Mouse (Mus musculus) embryonic facial prominence, embryonic 14.5 days (tissue): Measurements from ENCODE around the gene Kcnab1. TPM values are rescaled to one million over a fixed set of nuclear protein-coding genes. Genes with fewer than 3 reads are reported as not detected.

Experiments used
- ATAC-seq: fragments of 200-750 bp; cut with Nextera tagmentation; 2 replicates; pipeline ENCODE4 v1.8.0; 2017; ENCODE audit warnings: low read depth, moderate number of reproducible peaks, moderate TSS enrichment
- DNase-seq: peaks from one replicate; pipeline ENCODE4 v3.0.0-alpha.2; 2015; ENCODE audit warnings: low spot score
- H3K27ac ChIP-seq: fragments of 300-500 bp; sonication (generic); replicated peaks from 2 replicates; pipeline ENCODE4 v1.5.1; 2014; ENCODE audit warnings: low read depth, mild to moderate bottlenecking, low read length, moderate library complexity
- H3K27me3 ChIP-seq: fragments of 300-500 bp; sonication (generic); replicated peaks from 2 replicates; pipeline ENCODE4 v1.6.1; 2014; ENCODE audit warnings: low read length; ENCODE audit not compliant: control insufficient read depth, insufficient read depth
- H3K36me3 ChIP-seq: fragments of 300-500 bp; sonication (generic); 2 replicates; pipeline ENCODE4 v1.6.1; 2014; ENCODE audit warnings: low read length, mixed read lengths; ENCODE audit not compliant: control insufficient read depth, insufficient read depth
- H3K4me1 ChIP-seq: fragments of 300-500 bp; sonication (generic); 2 replicates; pipeline ENCODE4 v1.6.1; 2014; ENCODE audit warnings: antibody characterized with exemption, low read length; ENCODE audit not compliant: control insufficient read depth, insufficient read depth
- H3K4me2 ChIP-seq: fragments of 300-500 bp; sonication (generic); 2 replicates; pipeline ENCODE4 v1.6.1; 2014; ENCODE audit warnings: low read depth, mild to moderate bottlenecking, low read length, moderate library complexity, mixed read lengths
- H3K4me3 ChIP-seq: fragments of 300-500 bp; sonication (generic); 2 replicates; pipeline ENCODE4 v1.5.1; 2014; ENCODE audit warnings: low read depth, mild to moderate bottlenecking, low read length
- H3K9ac ChIP-seq: fragments of 300-500 bp; sonication (generic); 2 replicates; pipeline ENCODE4 v1.6.1; 2014; ENCODE audit warnings: low read depth, mild to moderate bottlenecking, low read length, moderate library complexity, mixed read lengths
- H3K9me3 ChIP-seq: fragments of 300-500 bp; sonication (generic); 2 replicates; pipeline ENCODE4 v1.6.1; 2016; ENCODE audit warnings: low read length; ENCODE audit not compliant: control insufficient read depth
- WGBS: fragments of 180-500 bp; shearing (Covaris S2); extraction: QIAGEN DNeasy Blood & Tissue Kit; methylation state at CpG from one replicate; pipeline ENCODE4 v1.1.7; 2014; 5-methylcytosine and 5-hydroxymethylcytosine counted together
- polyA plus RNA-seq: library from polyadenylated mRNA; unstranded; fragments of >200 nt; fragmentation: Nextera tagmentation; extraction: Ambion mirVana; gene quantifications from 2 replicates; pipeline ENCODE4 v1.2.1, GENCODE M21; 2014

Kcnab1 gene
- polyA plus RNA-seq, 1 experiment from 2014 or later: 6.6 TPM

GRCm38 (mm10) chr3:65124975-65125374, 15.8 kb downstream of the Kcnab1 start:
- H3K4me3 ChIP-seq: no peak overlapping the region
- DNase-seq (peak; percentile 42), ATAC-seq (no peak)
- H3K4me2 ChIP-seq: no peak overlapping the region
- H3K9me3 ChIP-seq: no peaks in the 10 kb centered on the region
- WGBS: 59% methylated on average over 3 of the region's 3 CpGs
- H3K36me3 ChIP-seq: no peaks in the 10 kb centered on the region
- no peak overlapping the region for H3K9ac ChIP-seq
- H3K4me1 ChIP-seq: no peaks in the 10 kb centered on the region
- no peaks in the 10 kb centered on the region for H3K27me3 ChIP-seq
- H3K27ac ChIP-seq: no peak overlapping the region

GRCm38 (mm10) chr3:65129625-65130024, 20.4 kb downstream of the Kcnab1 start:
- Histone ChIP-seq H3K9ac (no peak overlapping the region), H3K36me3 (no peaks in the 10 kb centered on the region), H3K4me1 (no peaks in the 10 kb centered on the region; the same call in 1 of the 2 replicates), H3K27me3 (no peaks in the 10 kb centered on the region), H3K27ac (no peak overlapping the region), H3K9me3 (no peaks in the 10 kb centered on the region), H3K4me2 (no peak overlapping the region), H3K4me3 (no peak overlapping the region)
- WGBS: 85% methylated on average over 1 of the region's 1 CpGs
- DNase-seq (no peak), ATAC-seq (no peak)

GRCm38 (mm10) chr3:65134931-65135330, 25.7 kb downstream of the Kcnab1 start:
- ATAC-seq: no peak
- Histone ChIP-seq H3K36me3 (no peaks in the 10 kb centered on the region), H3K27ac (no peak overlapping the region), H3K9ac (no peak overlapping the region), H3K27me3 (no peaks in the 10 kb centered on the region), H3K4me3 (no peak overlapping the region), H3K4me1 (no peaks in the 10 kb centered on the region; the same call in 1 of the 2 replicates), H3K9me3 (no peaks in the 10 kb centered on the region), H3K4me2 (no peak overlapping the region)
- no peak for DNase-seq
- 77% methylated on average over 5 of the region's 5 CpGs for WGBS

GRCm38 (mm10) chr3:65136897-65137296, 27.7 kb downstream of the Kcnab1 start:
- DNase-seq (no peak), ATAC-seq (no peak)
- 55% methylated on average over 5 of the region's 5 CpGs for WGBS
- H3K36me3 ChIP-seq: no peaks in the 10 kb centered on the region
- no peaks in the 10 kb centered on the region for H3K27me3 ChIP-seq
- H3K9me3 ChIP-seq: no peaks in the 10 kb centered on the region
- H3K4me2 ChIP-seq: no peak overlapping the region
- H3K9ac ChIP-seq: no peak overlapping the region
- no peak overlapping the region for H3K27ac ChIP-seq
- H3K4me1 ChIP-seq: no peaks in the 10 kb centered on the region
- no peak overlapping the region for H3K4me3 ChIP-seq

GRCm38 (mm10) chr3:65138739-65139138, 29.6 kb downstream of the Kcnab1 start:
- Histone ChIP-seq H3K9ac (no peak overlapping the region), H3K27me3 (no peaks in the 10 kb centered on the region), H3K27ac (no peak overlapping the region), H3K9me3 (no peaks in the 10 kb centered on the region), H3K4me2 (no peak overlapping the region), H3K36me3 (no peaks in the 10 kb centered on the region), H3K4me1 (no peaks in the 10 kb centered on the region), H3K4me3 (no peak overlapping the region)
- no peak for ATAC-seq
- peak; percentile 9 for DNase-seq
- WGBS: 57% methylated on average over 3 of the region's 3 CpGs

GRCm38 (mm10) chr3:65145152-65145551, 36.0 kb downstream of the Kcnab1 start:
- H3K9ac ChIP-seq: no peak overlapping the region
- H3K36me3 ChIP-seq: no peaks in the 10 kb centered on the region
- H3K4me1 ChIP-seq: no peaks in the 10 kb centered on the region
- 73% methylated on average over 5 of the region's 5 CpGs for WGBS
- no peak overlapping the region for H3K4me2 ChIP-seq
- H3K27ac ChIP-seq: no peak overlapping the region
- ATAC-seq (no peak), DNase-seq (peak; percentile 42)
- no peak overlapping the region for H3K4me3 ChIP-seq
- no peaks in the 10 kb centered on the region for H3K27me3 ChIP-seq
- H3K9me3 ChIP-seq: no peaks in the 10 kb centered on the region

- Histone ChIP-seq H3K4me2 (no peak overlapping the region), H3K9me3 (no peaks in the 10 kb centered on the region), H3K4me3 (no peak overlapping the region), H3K4me1 (no peaks in the 10 kb centered on the region), H3K36me3 (no peaks in the 10 kb centered on the region), H3K9ac (no peak overlapping the region), H3K27me3 (no peaks in the 10 kb centered on the region), H3K27ac (no peak overlapping the region)
- DNase-seq (no peak), ATAC-seq (no peak)
- 82% methylated on average over 1 of the region's 1 CpGs for WGBS
Measured at GRCm38 (mm10) chr3:65151808-65152207, 42.6 kb downstream of the Kcnab1 start.

GRCm38 (mm10) chr3:65172964-65173363, 63.8 kb downstream of the Kcnab1 start:
- no peaks in the 10 kb centered on the region for H3K9me3 ChIP-seq
- no peak overlapping the region for H3K27ac ChIP-seq
- H3K9ac ChIP-seq: no peak overlapping the region
- H3K4me2 ChIP-seq: no peak overlapping the region
- WGBS: 85% methylated on average over 5 of the region's 5 CpGs
- DNase-seq: no peak
- H3K27me3 ChIP-seq: no peaks in the 10 kb centered on the region
- H3K4me3 ChIP-seq: no peak overlapping the region
- H3K4me1 ChIP-seq: no peaks in the 10 kb centered on the region
- ATAC-seq: no peak
- H3K36me3 ChIP-seq: no peaks in the 10 kb centered on the region

- 53% methylated on average over 12 of the region's 12 CpGs for WGBS
- ATAC-seq (no peak), DNase-seq (peak; percentile 48)
- Histone ChIP-seq H3K27me3 (no peaks in the 10 kb centered on the region), H3K9me3 (no peaks in the 10 kb centered on the region), H3K36me3 (no peaks in the 10 kb centered on the region), H3K4me1 (no peaks in the 10 kb centered on the region), H3K4me3 (no peak overlapping the region), H3K9ac (no peak overlapping the region), H3K27ac (no peak overlapping the region), H3K4me2 (no peak overlapping the region)
Measured at GRCm38 (mm10) chr3:65174564-65174963, 65.4 kb downstream of the Kcnab1 start.
